Mouse (Mus musculus) cerebellum, postnatal 14 days (tissue): Measurements from ENCODE around the gene Mamdc2.
A peak's percentile ranks its signal among the peaks of the same experiment; 100 is the strongest.

Experiments used
- DNase-seq, 2 experiments: peaks; one replicate each; pipeline ENCODE4 v3.0.0; 2021; ENCODE audit warnings: mixed read lengths in 2 of 2

Gene Mamdc2

GRCm38 (mm10) chr19:23354738-23355137 is 93.5 kb downstream of the Mamdc2 start:
- DNase-seq: no peak

GRCm38 (mm10) chr19:23353881-23354401 is 94.3 kb downstream of the Mamdc2 start:
- no peak for DNase-seq

GRCm38 (mm10) chr19:23353161-23353560 is 95.1 kb downstream of the Mamdc2 start:
- DNase-seq: no peak

DNA sequence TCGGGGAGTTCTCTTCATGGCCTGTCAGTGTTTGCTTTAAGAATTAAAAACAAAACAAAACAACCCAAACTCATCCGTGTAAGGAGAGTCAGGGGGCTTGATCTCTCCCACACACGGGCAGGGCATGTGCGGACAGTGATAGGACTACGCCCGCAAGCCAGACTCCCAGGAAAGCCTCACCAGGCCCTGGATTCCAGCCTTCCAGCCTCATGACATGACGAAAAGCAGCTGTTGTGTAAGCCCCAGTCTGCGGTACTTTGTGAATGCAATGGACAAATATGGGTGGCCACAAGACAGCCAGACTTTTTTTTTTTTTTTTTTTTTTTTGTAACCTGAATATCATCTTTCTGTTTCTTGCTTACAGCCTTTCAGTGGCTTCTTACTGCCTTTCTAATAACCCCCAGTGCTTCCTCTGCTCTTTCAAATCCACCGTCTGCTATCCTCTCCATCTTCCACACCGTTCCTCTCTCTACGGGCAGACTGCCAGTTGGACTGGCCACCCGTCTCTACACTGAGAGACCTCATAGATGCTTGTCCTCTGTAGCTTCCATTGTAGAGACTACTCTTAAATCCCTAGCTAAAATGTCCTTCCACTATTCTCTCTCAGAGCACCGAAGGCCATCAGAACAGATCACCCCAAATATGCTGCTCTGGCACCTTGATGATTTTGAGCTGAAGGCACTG is 96.3 kb downstream of the Mamdc2 start:
- DNase-seq: peak; percentile 35 to 52

DNA sequence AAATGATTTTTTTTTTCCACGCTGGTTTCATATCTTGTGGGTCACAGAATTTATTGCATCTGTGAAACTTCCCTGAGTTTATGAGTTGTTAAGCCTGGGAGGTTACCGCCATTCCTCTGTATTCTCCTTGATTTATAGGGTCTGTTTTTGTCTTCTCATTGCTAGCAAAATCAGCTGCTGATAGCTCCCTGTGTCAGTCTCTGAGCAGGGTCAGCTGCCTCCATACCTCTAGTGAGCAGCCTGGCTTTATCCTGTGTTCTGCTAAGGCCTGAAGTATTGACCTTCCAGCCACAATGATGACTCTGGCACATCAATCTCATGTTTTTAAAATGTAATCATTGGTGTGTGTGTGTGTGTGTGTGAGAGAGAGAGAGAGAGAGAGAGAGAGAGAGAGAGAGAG is 98.3 kb downstream of the Mamdc2 start:
- no peak for DNase-seq

DNA sequence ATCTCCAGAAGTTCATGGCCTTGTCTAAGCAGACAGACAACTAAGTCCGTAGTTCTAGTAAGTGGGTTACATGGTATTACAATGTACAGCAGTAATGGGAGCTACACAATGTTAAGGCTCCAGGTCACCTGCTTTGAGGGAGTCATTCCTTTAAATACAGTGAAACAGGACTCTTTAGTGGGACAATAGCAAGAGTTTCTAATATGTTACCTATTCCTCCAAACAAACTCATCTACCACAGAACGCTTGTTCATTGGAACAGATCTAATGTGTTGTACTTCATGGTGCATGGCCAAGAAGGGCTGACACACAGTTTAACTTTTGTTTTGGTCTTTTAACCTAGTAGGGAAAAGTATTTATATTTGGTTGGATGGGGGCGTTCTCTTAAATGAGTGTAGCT is 105.5 kb downstream of the Mamdc2 start:
- DNase-seq: no peak

DNA sequence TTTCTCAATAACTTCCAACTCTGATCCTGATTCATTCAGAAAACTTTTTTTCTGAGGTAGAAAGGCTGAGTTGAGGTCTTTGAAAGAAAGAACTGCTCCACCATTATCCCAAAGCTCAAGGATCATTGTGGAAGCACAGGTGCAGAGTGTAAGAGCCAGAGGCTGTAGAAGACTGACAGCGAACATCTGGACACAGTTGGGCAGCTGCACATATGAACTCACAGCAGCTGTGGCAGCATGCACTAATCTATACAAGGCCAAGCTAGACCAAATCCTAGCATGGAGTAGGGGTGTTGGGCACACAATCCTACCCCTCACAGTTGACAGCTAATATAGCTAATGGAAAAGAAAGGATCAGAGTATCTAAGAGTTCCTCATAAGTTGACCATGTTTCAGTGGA is 115.4 kb downstream of the Mamdc2 start:
- no peak for DNase-seq

GRCm38 (mm10) chr19:23330842-23331241 is 117.4 kb downstream of the Mamdc2 start:
- DNase-seq: no peak

- no peak for DNase-seq
Observed at GRCm38 (mm10) chr19:23329346-23329745, 118.9 kb downstream of the Mamdc2 start.

DNA sequence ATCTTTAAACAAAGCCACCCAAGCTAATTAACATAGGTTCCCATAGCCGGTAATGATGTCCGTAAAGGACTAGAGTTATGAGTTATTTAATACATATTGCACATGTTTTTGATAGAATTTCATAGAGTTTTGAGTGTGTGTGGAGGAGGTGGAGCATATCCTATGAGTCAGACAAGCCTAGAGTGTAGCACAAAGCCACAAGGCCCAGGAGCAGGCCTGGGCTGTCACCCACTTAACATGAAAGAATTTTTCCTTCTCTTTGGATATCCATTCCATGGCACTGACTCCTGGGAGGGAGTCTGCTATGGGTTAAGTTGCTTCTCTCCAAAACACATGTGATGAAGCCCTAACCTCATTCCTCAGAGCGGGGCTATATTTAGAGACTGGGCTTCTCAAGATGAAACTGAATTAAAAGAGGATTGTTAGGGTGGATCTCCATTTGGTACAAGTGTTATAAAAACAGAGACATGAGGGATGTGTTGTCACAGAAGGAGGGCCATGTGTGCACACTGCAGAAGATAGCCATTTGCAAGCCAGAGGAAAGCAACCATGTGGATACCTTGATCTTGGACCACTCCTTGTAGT is 121.1 kb downstream of the Mamdc2 start:
- DNase-seq: no peak

- DNase-seq: no peak
Observed at GRCm38 (mm10) chr19:23323107-23323506, 125.1 kb downstream of the Mamdc2 start.

GRCm38 (mm10) chr19:23317989-23318358 is 130.3 kb downstream of the Mamdc2 start:
- DNase-seq: no peak

DNA sequence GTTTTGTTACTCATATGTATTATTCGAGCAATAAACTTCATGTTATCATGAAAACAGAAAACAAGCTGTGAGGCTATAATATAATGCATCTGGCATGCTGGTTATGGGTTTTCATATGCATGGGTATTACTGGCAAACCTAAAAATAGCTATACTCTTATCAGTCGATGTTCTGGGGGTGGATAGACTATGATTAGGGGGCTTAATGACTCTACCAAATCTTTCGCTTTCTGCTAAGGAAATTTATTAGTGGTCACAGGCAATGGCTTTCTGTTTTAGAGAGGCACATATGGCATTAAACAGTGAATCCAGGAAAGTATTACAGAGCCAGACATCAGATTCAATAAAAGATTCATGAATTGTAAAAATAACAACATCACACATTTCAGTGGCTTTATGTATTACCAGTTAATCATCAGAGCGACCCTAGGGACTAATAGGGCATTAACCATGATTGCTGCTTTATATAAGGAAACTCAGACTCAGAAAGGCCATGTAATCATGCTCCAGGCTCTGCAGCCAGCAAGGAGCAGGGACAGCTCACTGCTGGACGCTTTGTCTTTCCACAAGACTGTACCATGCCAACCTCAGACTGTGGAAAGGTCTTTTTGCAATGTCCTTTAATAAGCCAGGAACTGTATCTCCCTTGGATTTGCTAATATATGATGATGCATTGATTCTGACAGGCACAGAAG is 130.8 kb downstream of the Mamdc2 start:
- DNase-seq: peak; percentile 22 to 45

DNA sequence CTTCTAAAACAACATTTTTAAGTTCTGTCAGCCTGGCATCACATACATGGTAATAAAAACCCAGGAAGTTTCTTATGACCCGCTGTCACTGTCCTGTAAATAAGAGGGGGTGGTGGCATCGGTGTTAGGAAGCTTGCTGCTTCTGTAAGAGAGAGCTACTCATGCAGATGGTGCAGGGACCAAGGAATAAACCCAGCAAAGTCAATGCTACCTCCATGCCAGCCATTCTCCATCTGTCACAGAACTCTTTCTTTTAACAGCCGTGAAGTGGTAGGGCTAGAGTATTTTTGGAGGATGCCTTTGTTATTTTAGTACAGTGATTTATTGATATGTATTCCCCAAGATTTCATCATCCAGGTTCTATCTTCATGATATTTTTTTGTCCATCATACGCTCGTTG is 131.4 kb downstream of the Mamdc2 start:
- peak; percentile 14 to 33 for DNase-seq

GRCm38 (mm10) chr19:23309979-23310378 is 138.3 kb downstream of the Mamdc2 start:
- DNase-seq: no peak

- DNase-seq: peak; percentile 51 to 80
Observed at GRCm38 (mm10) chr19:23306671-23307070, 141.6 kb downstream of the Mamdc2 start.

DNA sequence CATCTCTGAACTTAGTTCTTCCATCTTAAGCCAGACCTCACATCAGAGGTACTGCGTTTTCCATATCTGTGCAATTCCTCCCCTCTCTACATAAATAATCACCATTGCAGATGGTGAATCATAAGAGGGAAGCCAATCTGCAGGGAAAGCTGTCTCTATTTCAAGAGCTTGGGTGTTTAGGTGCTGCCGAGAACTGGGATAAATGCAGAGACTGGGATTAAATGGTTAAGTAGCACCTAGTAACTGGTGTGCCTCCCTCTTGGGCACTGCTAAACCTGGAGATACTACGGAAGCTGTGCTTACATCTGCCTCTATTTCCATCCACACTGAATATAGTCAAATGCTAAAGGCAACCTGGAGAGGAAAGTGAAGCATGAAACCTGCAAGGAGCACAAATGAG is 148.3 kb downstream of the Mamdc2 start:
- no peak for DNase-seq

GRCm38 (mm10) chr19:23298917-23299316 is 149.3 kb downstream of the Mamdc2 start:
- no peak for DNase-seq

DNA sequence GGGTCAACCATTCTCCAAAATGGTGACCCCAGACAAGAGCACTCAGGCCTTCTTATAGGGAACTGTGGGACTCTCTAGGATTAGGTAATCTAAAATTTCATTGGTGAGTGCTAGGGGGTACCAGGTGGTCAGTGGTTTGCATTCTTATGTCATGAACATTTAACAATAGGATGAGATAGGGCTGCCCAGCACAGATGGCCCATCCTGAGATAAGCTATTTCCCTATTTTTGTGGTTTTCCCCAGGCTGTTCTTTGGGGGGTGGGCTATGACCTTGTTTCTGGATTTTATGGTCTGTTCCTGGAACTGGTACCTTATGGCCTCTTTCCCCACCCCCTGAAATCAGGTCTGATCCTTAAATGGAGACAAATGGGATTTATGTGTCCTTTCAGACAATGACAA is 151.1 kb downstream of the Mamdc2 start:
- no peak for DNase-seq

GRCm38 (mm10) chr19:23289251-23289650 is 159.0 kb downstream of the Mamdc2 start:
- DNase-seq: no peak

DNA sequence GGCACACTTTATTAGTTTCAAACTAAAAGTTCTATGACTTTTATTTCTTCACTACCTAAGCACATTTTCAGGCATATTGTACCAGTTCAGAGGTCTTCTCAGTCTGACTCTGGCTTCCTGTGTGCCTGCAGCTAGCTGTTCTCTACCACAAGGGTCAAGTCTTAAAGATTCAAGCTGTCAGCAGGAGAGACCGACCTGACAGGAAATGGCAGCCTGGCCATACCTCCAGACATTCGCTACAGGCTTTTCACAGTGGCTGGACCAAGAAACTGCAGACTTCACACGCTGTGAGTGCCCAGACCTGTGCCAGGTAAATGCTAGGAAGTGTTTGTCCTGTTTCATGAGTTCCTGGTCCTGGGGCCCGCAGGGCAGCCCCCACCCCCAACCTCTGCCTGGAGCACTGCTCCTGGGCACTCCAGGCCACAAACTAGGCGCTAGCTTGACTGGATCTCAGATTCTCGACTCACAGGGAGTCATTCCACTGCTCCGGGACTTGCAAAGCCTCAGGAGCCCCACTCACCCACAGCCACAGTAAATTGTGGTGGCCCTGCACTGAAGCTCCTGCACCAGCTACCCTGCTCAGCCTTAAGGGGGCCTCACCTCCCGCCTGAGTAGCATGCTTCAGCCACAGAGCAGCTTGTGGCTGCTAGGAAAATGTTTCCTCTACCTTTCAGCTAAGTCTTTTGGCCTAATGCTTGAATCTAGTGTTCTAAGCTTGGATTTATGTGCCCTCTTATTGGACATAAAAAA is 166.2 kb downstream of the Mamdc2 start:
- DNase-seq: no peak

GRCm38 (mm10) chr19:23274054-23274724 is 174.1 kb downstream of the Mamdc2 start:
- no peak for DNase-seq
